8 mouse cellular contexts compared by ENCODE assay signal in genomic region chr19:58104544-58104943, GRCm38 (mm10).
DNase-seq lines count a peak whose midpoint lies in the region.

No protein-coding gene starts in this region.

- peaks cover 19% of the 10 kb centered on the region for H3K4me1 ChIP-seq in hindbrain, embryonic 10.5 days (replicated peaks)

- no peaks in the 10 kb centered on the region for H3K9me3 ChIP-seq in hindbrain, embryonic 10.5 days

- H3K27me3 ChIP-seq in hindbrain, embryonic 10.5 days (ENCODE audit: insufficient read depth, poor library complexity, severe bottlenecking): peaks cover 13% of the 10 kb centered on the region; the same call in 1 of the 2 replicates

- no peak overlapping the region; the same call in 1 of the 2 replicates for H3K27ac ChIP-seq in hindbrain, embryonic 10.5 days

- DNase-seq in frontal cortex, adult 2 months (ENCODE audit: extremely low spot score in 1 of 2, low spot score in 1 of 2): peak; percentile 32 to 72
- DNase-seq in frontal cortex, postnatal 10 days (ENCODE audit: low spot score in 2 of 2): no peak
- DNase-seq in right cerebral cortex, adult 18-20 months: peak; percentile 68
- DNase-seq in right cerebral cortex, postnatal 10 days (ENCODE audit: low spot score in 2 of 2): no peak
- peak; percentile 23 for DNase-seq in induced T-regulatory cell, adult 2 months (ENCODE audit: low read depth)
- peak; percentile 28 to 49 for DNase-seq in natural killer cell, adult 2 months (ENCODE audit: low spot score in 2 of 2)
- no peak for DNase-seq in gastrocnemius, postnatal 10 days
- no peak for DNase-seq in hindbrain, embryonic 10.5 days (ENCODE audit: low spot score)

- H3K36me3 ChIP-seq in hindbrain, embryonic 10.5 days: no peaks in the 10 kb centered on the region

- WGBS in hindbrain, embryonic 10.5 days: 70% methylated on average over 7 of the region's 7 CpGs

- no peak overlapping the region for H3K4me3 ChIP-seq in hindbrain, embryonic 10.5 days

Comparison
In these comparisons a context has a peak if more than half of its experiments do, and no peak if none do; other contexts are left out.
1. DNase-seq: peak in frontal cortex, adult 2 months (2 of 2), right cerebral cortex, adult 18-20 months (single experiment), induced T-regulatory cell, adult 2 months (single experiment) and natural killer cell, adult 2 months (2 of 2); none in frontal cortex, postnatal 10 days (0 of 2), right cerebral cortex, postnatal 10 days (0 of 2), gastrocnemius, postnatal 10 days (single experiment) and hindbrain, embryonic 10.5 days (single experiment).